ENCODE assay signal across 12 mouse cellular contexts in genomic region chr1:171681009-171681408, GRCm38 (mm10). TPM values are rescaled to one million over a fixed set of nuclear protein-coding genes. Genes with fewer than 3 reads are reported as not detected.
A peak's percentile ranks its signal among the peaks of the same experiment; 100 is the strongest.
DNase-seq lines count a peak whose midpoint lies in the region; ATAC-seq and TF ChIP-seq lines count a peak whose summit lies in the region.
"Had no signal": no experiment of that assay in that cellular context is flagged by ENCODE, and none has a peak within 500 bp of the region (broad histone marks: within the 10 kb centered on the region; RNA-seq: fewer than 3 reads in every experiment).

No protein-coding gene starts in this region.

- H3K4me3 ChIP-seq in liver, adult 2 months (ENCODE audit: insufficient read depth, low read depth, low read length) = no peak overlapping the region
- H3K4me3 ChIP-seq in midbrain, embryonic 15.5 days = no peak overlapping the region
- H3K4me3 ChIP-seq: myocyte had no signal

- no peaks in the 10 kb centered on the region for H3K79me2 ChIP-seq in liver, adult 2 months (ENCODE audit: control insufficient read depth, insufficient read depth, low read length)

- no peak for TF ChIP-seq CTCF in liver, adult 2 months (IDR thresholded peaks at IDR 0.05; ENCODE audit: low read depth, low read length)

- H3K9me3 ChIP-seq in midbrain, embryonic 15.5 days = no peaks in the 10 kb centered on the region

- no peaks in the 10 kb centered on the region for H3K27me3 ChIP-seq in liver, adult 2 months (ENCODE audit: control insufficient read depth, insufficient read depth, low read length)
- H3K27me3 ChIP-seq in midbrain, embryonic 15.5 days (replicated peaks) = no peaks in the 10 kb centered on the region

- H3K4me2 ChIP-seq in midbrain, embryonic 15.5 days = no peak overlapping the region
- H3K4me2 ChIP-seq: lung, embryonic 14.5 days had no signal

- no peak overlapping the region for H3K27ac ChIP-seq in liver, adult 2 months (replicated peaks; ENCODE audit: insufficient read depth, low read depth, low read length)
- H3K27ac ChIP-seq in midbrain, embryonic 15.5 days = no peak overlapping the region

- 79% methylated on average over 7 of the region's 7 CpGs for WGBS in liver, adult 2 months
- WGBS in midbrain, embryonic 15.5 days = 92% methylated on average over 7 of the region's 7 CpGs

- H3K36me3 ChIP-seq in liver, adult 2 months (ENCODE audit: control insufficient read depth, insufficient read depth, low read length) = no peaks in the 10 kb centered on the region
- H3K36me3 ChIP-seq in midbrain, embryonic 15.5 days (replicated peaks) = no peaks in the 10 kb centered on the region
- H3K36me3 ChIP-seq: G1E had no signal

- TF ChIP-seq POLR2A in liver, adult 2 months (IDR thresholded peaks at IDR 0.05; ENCODE audit: extremely low read depth, insufficient read depth, low read length) = no peak

- no peak overlapping the region for H3K9ac ChIP-seq in liver, adult 2 months (ENCODE audit: low read depth, low read length)
- no peak overlapping the region for H3K9ac ChIP-seq in midbrain, embryonic 15.5 days
- H3K9ac ChIP-seq: lung, embryonic 14.5 days had no signal

- DNase-seq in spleen, adult 18-20 months = peak; percentile 49 to 53
- DNase-seq in spleen, adult 12 weeks (ENCODE audit: low spot score) = no peak
- DNase-seq in liver, adult 2 months (ENCODE audit: extremely low read depth, low read depth, low spot score) = peak; percentile 19
- DNase-seq in right cerebral cortex, postnatal 25 days = no peak
- DNase-seq in layer of hippocampus, adult 9-11 months = no peak
- DNase-seq: adrenal gland, postnatal 10 days; cerebellum, postnatal 36 days; lung, embryonic 14.5 days had no signal

- peak; percentile 81 for ATAC-seq in neutrophil, adult 5-6 weeks (ENCODE audit: extremely low read depth, insufficient number of reproducible peaks, low FRiP score, poor library complexity, severe bottlenecking)
- ATAC-seq in midbrain, embryonic 15.5 days (replicated peaks) = no peak

- no peaks in the 10 kb centered on the region for H3K4me1 ChIP-seq in liver, adult 2 months (ENCODE audit: control insufficient read depth, insufficient read depth, low read length)
- H3K4me1 ChIP-seq in midbrain, embryonic 15.5 days = no peaks in the 10 kb centered on the region

RNA-seq across cellular contexts. Expression of gene Cd48, which starts 0.8 kb away (rescaled TPM):
- total RNA-seq in liver, adult 2 months (2014; rRNA removed) = 5.3 and 5.6 TPM in 2 replicates
- polyA plus RNA-seq in liver, adult 2 months (2012; rRNA removed) = 0.96 and 2.4 TPM in 2 replicates
- 110 and 113 TPM in 2 replicates for total RNA-seq in neutrophil, adult 5-6 weeks (2017)
- polyA plus RNA-seq in midbrain, embryonic 15.5 days (2015; fragmentation: Nextera tagmentation; extraction: Ambion mirVana) = 0.72 and 1.5 TPM in 2 replicates
- total RNA-seq: G1E had no signal
- polyA plus RNA-seq: G1E, myocyte had no signal

RNA-seq across cellular contexts. Expression of gene Slamf7, which starts 28.2 kb away (rescaled TPM):
- 0.83 and 0.87 TPM in 2 replicates for total RNA-seq in liver, adult 2 months (2014; rRNA removed)
- 0.20 and 0.45 TPM in 2 replicates for polyA plus RNA-seq in liver, adult 2 months (2012; rRNA removed)
- 28.2 and 29.0 TPM in 2 replicates for total RNA-seq in neutrophil, adult 5-6 weeks (2017)
- not detected in 2 replicates for polyA plus RNA-seq in midbrain, embryonic 15.5 days (2015; fragmentation: Nextera tagmentation; extraction: Ambion mirVana)
- polyA plus RNA-seq: G1E; lung, embryonic 14.5 days; myocyte had no signal

Comparison
In these comparisons a context has a peak if more than half of its experiments do, and no peak if none do; other contexts are left out.
1. DNase-seq: peak in spleen, adult 18-20 months (2 of 2) and liver, adult 2 months (single experiment); none in spleen, adult 12 weeks (single experiment), right cerebral cortex, postnatal 25 days (single experiment) and layer of hippocampus, adult 9-11 months (single experiment).
2. RNA of gene Cd48, which starts 0.8 kb away (total RNA-seq): 110 to 113 TPM in neutrophil, adult 5-6 weeks; 5.3 to 5.6 TPM in liver, adult 2 months; every median in the first group is over 10 times any median in the second.
3. RNA of gene Slamf7, which starts 28.2 kb away (total RNA-seq): 28.2 to 29.0 TPM in neutrophil, adult 5-6 weeks; 0.83 to 0.87 TPM in liver, adult 2 months; every median in the first group is over 10 times any median in the second.